Mouse (Mus musculus): ENCODE results near the gene Sfxn1. TPM values are rescaled to one million over a fixed set of nuclear protein-coding genes. Genes with fewer than 3 reads are reported as not detected.
A peak's percentile ranks its signal among the peaks of the same experiment; 100 is the strongest.

Sfxn1 gene
- total RNA-seq, 2 experiments from 2014 or later: 44.6 to 46.4 TPM

GRCm38 (mm10) chr13:54063292-54063691 is 8.4 kb upstream of the Sfxn1 start:
- no peak overlapping the region for H3K4me3 ChIP-seq
- H3K27ac ChIP-seq: no peak overlapping the region
- intact Hi-C loops (cut with DNase I): loop anchor here (1.0 to 5.0 kb wide), 2 partner anchors 280 to 621 kb away; no protein-coding TSS in a partner anchor
- TF ChIP-seq CTCF (IDR thresholded peaks at IDR 0.05): peak; percentile 73
- no peak for DNase-seq (ENCODE audit: extremely low spot score in 1 of 2, low spot score in 2 of 2)

- TF ChIP-seq CTCF (IDR thresholded peaks at IDR 0.05): no peak
- DNase-seq (ENCODE audit: extremely low spot score in 1 of 2, low spot score in 2 of 2): no peak
- Histone ChIP-seq H3K27ac (no peak overlapping the region), H3K4me3 (no peak overlapping the region)
- intact Hi-C loops (cut with DNase I): no loop called here
These were observed 5.5 kb upstream of the Sfxn1 start for GRCm38 (mm10) chr13:54066081-54066746.

- intact Hi-C loops (cut with DNase I): no loop called here
- TF ChIP-seq CTCF (IDR thresholded peaks at IDR 0.05): no peak
- no peak for DNase-seq (ENCODE audit: extremely low spot score in 1 of 2, low spot score in 2 of 2)
- no peak overlapping the region for H3K4me3 ChIP-seq
- H3K27ac ChIP-seq: peak overlapping the region; percentile 40; the same call in 1 of the 2 replicates
These were observed 4.0 kb upstream of the Sfxn1 start for GRCm38 (mm10) chr13:54067617-54068166.

GRCm38 (mm10) chr13:54071011-54071410 is 658 bp upstream of the Sfxn1 start:
- TF ChIP-seq CTCF (IDR thresholded peaks at IDR 0.05): no peak
- no peak for DNase-seq (ENCODE audit: extremely low spot score in 1 of 2, low spot score in 2 of 2)
- Histone ChIP-seq H3K27ac (no peak overlapping the region), H3K4me3 (no peak overlapping the region)
- intact Hi-C loops (cut with DNase I): no loop called here

GRCm38 (mm10) chr13:54072526-54073057 is 923 bp downstream of the Sfxn1 start:
- peak overlapping the region; percentile 88 for H3K4me3 ChIP-seq
- no peak for DNase-seq (ENCODE audit: extremely low spot score in 1 of 2, low spot score in 2 of 2)
- intact Hi-C loops (cut with DNase I): no loop called here
- peak overlapping the region; percentile 97 for H3K27ac ChIP-seq
- TF ChIP-seq CTCF (IDR thresholded peaks at IDR 0.05): no peak

GRCm38 (mm10) chr13:54073066-54073465 is 1.4 kb downstream of the Sfxn1 start:
- intact Hi-C loops (cut with DNase I): no loop called here
- DNase-seq (ENCODE audit: extremely low spot score in 1 of 2, low spot score in 2 of 2): no peak
- H3K27ac ChIP-seq: no peak overlapping the region
- H3K4me3 ChIP-seq: no peak overlapping the region
- no peak for TF ChIP-seq CTCF (IDR thresholded peaks at IDR 0.05)

- intact Hi-C loops (cut with DNase I): no loop called here
- Histone ChIP-seq H3K27ac (no peak overlapping the region), H3K4me3 (no peak overlapping the region)
- no peak for DNase-seq (ENCODE audit: extremely low spot score in 1 of 2, low spot score in 2 of 2)
- no peak for TF ChIP-seq CTCF (IDR thresholded peaks at IDR 0.05)
These were observed 1.8 kb downstream of the Sfxn1 start for GRCm38 (mm10) chr13:54073491-54073890.

- Histone ChIP-seq H3K4me3 (no peak overlapping the region), H3K27ac (no peak overlapping the region)
- TF ChIP-seq CTCF (IDR thresholded peaks at IDR 0.05): no peak
- intact Hi-C loops (cut with DNase I): no loop called here
- DNase-seq (ENCODE audit: extremely low spot score in 1 of 2, low spot score in 2 of 2): no peak
These were observed 3.7 kb downstream of the Sfxn1 start for GRCm38 (mm10) chr13:54075416-54075815.

GRCm38 (mm10) chr13:54076051-54076450 is 4.4 kb downstream of the Sfxn1 start:
- Histone ChIP-seq H3K4me3 (no peak overlapping the region), H3K27ac (no peak overlapping the region)
- no peak for TF ChIP-seq CTCF (IDR thresholded peaks at IDR 0.05)
- intact Hi-C loops (cut with DNase I): no loop called here
- DNase-seq (ENCODE audit: extremely low spot score in 1 of 2, low spot score in 2 of 2): no peak

GRCm38 (mm10) chr13:54076762-54077460 is 5.2 kb downstream of the Sfxn1 start:
- Histone ChIP-seq H3K27ac (no peak overlapping the region), H3K4me3 (no peak overlapping the region)
- no peak for TF ChIP-seq CTCF (IDR thresholded peaks at IDR 0.05)
- intact Hi-C loops (cut with DNase I): no loop called here
- no peak for DNase-seq (ENCODE audit: extremely low spot score in 1 of 2, low spot score in 2 of 2)

GRCm38 (mm10) chr13:54077470-54078174 is 6.0 kb downstream of the Sfxn1 start:
- intact Hi-C loops (cut with DNase I): no loop called here
- TF ChIP-seq CTCF (IDR thresholded peaks at IDR 0.05): no peak
- no peak overlapping the region for H3K4me3 ChIP-seq
- H3K27ac ChIP-seq: no peak overlapping the region
- no peak for DNase-seq (ENCODE audit: extremely low spot score in 1 of 2, low spot score in 2 of 2)

Measured in left cerebral cortex, adult 2 months (tissue).